Mouse (Mus musculus): ENCODE results near the gene Gm7075.

GRCm38 (mm10) chr10:63403636-63404035 lies 18.0 kb downstream of the Gm7075 start:
- TF ChIP-seq HCFC1 (IDR thresholded peaks at IDR 0.05; ENCODE audit: borderline replicate concordance, insufficient read depth, low read length), result no peak
- TF ChIP-seq CHD2 (IDR thresholded peaks at IDR 0.05; ENCODE audit: low read depth, low read length), result no peak
- TF ChIP-seq MAFK (IDR thresholded peaks at IDR 0.05; ENCODE audit: insufficient read depth, low read depth, low read length), result no peak
- no peak for TF ChIP-seq ZNF384 (IDR thresholded peaks at IDR 0.05; ENCODE audit: low read depth, low read length)
